Mouse (Mus musculus): ENCODE measurements around the gene Aox4. TPM values are rescaled to one million over a fixed set of nuclear protein-coding genes. Genes with fewer than 3 reads are reported as not detected.

The Aox4 gene
- total RNA-seq, 1 experiment from 2014 or later = not detected

DNA sequence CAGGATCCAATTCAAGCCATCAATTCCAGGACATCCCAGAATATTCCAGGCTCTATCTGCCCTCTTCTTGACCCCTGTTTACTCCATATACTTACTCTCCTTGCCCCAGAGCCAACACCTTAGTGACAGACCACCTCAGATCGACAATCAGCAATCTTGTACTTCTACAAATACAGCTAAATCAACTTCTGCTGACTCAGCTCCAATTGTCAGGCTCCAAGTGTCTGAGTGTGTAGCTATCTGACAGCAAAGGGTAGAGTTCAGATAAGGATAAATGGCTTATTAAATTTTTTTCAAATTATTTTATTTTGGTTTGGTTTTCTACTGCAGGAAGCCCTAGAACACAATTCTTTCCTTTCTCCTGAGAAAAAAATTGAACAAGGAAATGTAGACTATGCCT, 38.3 kb downstream of the Aox4 start:
- DNase-seq = no peak

DNA sequence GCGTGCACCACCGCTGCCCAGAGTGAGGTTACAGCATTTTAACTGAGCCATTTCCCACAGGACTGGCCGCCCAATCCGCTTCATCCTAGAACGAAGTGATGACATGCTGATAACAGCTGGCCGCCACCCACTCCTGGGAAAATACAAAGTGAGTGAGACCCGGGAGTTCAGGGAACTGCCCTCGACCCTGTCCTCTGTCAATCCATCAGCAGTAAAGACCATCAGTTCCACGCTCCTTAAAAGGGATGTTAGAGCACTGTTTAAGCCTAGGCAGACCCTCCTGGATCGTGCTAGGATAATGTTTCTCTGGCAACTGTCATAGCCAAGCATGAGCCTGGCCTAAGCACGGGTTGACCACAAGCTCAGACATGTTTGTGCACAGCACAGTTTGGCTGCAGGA, 43.3 kb downstream of the Aox4 start:
- DNase-seq = no peak

DNA sequence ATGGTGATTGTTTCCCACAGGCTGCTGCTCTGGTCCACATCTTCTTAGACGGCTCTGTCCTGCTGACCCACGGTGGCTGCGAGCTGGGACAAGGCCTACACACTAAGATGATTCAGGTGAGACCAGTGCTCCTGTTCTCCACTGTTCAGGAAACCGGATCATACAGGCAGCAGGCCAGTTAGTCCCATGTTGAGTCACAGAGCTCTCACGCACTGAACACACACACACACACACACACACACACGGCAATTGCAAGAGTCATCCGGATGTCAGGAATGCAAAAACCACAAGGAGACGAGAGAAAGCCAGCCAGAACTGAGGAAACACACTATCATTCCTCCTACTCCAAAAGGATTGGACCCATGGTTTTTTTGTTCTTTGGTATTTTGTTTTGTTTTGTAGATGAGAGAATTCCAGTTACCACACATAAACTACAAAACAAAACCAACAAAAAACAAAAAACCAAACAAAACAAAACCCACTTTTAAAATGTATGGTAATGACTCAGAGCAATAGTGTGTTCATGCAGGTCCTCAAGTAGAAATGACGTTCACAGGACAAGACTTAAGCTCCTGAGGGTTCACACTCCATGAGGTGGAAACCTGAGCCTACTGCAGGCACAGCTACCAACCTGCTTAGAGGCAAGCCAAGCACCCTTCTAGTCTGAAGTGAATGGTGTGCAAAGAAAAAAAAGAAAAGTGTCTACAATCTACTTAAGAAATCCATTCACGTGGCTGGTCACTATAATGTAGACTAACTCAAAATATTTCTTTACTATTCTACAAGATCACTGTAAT, 47.2 kb downstream of the Aox4 start:
- DNase-seq = peak; percentile 13

DNA sequence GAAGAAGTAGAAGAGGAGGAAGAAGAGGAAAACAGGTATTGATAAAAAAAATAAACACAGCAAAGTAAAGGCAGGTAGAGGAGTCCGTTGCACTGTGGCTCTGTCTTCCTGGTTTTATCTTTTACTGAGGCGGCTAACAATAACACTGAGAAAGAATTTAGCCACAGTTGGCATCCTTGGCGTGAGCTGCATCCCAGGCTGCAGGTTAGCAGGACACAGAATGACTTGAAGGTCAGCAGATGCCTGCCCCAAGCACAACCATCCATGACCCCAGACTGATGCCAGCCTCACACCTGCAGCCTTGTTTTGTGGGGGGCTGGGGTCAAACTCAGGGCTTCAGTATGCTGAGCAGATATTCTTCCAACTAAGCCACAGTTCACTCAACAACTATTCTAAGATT, 50.1 kb downstream of the Aox4 start:
- no peak for DNase-seq

DNA sequence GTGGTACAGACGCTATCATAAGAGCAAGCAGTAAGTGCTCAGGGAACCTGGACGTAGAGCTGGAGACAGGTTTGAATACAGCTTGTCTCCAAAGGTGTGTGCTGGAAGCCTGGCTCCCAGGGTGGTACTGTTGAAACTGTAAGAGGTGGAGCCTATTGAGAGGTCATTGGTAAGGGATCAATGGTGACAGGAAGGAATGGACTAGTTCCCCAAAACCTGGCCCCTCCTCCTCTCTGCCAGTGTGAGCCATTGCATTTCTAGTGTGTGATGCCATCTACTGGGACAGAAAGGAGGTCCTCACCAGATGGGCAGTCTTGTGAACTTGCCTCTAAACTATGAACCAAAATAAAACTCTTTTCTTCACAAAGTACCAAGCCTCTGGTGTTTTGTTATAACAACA, 58.0 kb downstream of the Aox4 start:
- no peak for DNase-seq

DNA sequence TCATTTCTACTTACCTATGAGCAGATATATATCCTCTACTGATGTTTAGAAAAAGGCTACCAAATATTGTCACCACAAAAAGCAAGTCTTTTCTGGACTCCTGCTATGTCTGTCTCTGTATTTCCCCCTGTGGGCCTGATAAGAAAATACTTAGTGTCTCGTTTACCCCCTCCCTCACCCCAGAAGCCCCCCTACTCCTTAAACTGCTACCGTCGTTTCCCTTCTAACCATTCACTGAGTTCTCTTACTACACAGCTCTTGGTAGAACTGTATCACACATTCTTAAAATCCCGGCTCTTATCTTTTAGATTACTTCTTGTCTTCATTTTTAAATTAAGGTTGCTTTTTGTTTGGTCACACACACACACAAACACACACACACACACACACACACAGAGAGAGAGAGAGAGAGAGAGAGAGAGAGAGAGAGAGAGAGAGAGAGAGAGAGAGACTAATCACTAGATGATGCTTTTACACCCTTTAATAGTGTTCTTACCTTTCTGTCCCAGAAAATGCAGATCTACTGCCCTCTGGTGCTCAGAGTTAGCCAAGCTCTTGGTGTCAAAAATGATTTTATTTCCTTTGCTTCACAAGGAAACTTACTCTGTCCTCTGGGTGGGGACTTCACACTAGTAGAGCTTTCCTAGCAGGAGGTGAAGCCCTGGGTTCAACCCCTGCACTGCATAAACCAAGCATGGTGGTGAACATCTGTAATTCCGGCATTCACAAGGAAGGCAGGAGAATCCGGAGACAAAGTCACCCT, 60.8 kb downstream of the Aox4 start:
- peak; percentile 12 for DNase-seq

DNA sequence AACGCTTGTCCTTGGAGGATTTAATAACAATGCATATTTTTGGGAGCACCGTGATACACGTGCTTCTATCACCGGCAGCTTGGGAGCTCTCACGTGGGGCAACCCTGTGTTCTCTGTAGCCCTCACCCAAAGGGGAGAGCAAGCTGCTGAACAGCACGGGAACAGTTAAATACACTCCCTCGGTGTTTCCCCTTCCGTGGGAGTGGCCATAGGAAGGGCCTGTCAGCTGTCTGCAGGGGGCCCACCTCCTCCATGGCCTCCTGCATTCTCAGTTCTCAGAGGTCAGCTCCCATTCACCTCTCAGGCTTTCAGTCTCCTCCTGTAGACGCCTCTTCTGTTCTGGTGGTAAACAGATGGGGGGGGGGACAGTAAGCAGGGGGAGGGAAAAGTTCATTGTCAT, 65.7 kb downstream of the Aox4 start:
- DNase-seq = no peak

DNA sequence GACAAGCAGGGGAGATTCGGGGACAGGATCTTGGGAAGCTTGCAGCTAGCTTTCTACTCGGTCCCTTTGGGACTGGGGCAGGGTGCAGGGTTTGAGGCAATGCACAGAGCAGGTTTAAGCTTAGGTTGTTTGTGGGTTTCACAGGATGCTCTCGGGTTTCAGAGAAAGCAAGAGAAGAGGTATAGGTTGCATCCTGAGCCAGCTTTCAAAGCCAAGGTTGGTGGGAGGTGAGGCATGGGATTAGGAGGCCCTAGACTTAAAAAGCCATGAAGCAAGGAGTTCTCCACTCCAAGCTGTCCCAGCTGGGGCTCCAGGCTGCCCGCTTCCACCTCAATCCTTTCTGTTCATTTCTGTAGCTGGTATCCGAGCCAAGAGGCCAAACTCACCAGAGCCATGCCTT, 67.8 kb downstream of the Aox4 start, which contains the start of gene Aox2:
TSS of gene Aox2 (plus strand) at position 301 of the 400 bp plus-strand sequence.
- no peak for DNase-seq

DNA sequence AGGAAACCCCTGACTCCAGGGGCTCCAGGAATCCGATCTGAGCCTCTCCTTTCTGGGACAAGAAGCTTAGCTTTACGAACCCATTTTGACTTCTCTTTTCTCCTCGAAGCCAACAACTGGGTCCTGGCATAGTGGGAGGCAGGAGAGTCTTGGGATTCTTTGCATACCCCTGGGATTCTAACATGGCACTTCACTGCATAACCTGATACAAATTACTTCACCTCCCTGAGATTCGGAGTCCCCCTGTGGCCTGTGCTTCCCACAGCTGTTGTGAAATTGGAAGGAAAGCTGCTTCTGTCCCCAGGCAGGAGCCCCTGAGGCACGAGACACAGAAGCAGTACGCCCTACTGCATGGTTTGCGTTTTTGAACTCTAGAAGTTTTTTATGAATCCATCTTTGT, 68.3 kb downstream of the Aox4 start:
- no peak for DNase-seq

DNA sequence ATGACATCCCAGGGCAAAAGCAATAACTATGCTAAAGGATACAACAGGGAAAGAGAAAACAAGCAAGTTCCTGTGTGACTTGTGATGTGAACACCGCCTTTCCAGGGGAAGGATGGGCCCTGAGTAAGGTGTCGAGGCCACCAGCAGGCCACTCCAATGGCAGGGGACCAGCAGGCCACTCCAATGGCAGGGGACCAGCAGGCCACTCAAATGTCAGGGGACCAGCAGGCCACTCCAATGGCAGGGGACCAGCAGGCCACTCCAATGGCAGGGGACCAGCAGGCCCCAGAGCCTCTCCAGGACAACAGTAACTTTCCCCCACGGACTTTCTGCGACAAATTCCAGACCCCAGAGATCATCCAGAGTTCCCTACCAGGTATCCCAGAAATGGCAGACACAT, 70.2 kb downstream of the Aox4 start:
- no peak for DNase-seq

DNA sequence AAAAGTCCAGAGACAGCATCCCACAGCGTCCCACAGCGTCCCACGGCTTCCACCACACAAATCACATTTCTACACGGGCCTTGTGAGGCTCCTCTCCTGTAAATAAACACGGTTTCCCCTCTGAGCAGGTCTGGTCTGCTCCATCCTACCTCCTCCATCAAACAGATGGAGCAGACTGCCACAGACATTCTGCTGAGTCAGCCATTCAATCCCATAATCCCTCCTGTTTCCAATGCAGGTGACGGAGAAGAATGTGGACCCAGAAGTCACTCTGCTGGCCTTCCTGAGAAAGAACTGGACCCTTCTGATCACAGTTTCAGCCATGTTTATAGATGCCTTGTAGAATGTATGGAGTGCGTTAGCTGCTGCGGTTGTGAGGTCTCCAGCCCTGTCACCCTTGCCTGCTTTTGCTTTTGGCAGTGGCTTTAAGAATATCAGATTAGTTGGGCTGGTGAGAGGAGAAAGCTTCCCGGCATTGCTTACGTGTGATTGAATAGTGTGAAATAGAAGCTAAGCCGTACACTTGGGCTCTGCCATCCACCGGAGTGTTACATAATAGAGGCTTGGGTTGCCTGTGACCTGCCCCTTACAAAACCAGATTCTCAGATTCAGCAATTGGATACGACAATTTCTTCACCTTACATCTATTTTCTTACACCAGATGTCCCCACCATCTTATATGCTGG, 70.9 kb downstream of the Aox4 start:
- no peak for DNase-seq

DNA sequence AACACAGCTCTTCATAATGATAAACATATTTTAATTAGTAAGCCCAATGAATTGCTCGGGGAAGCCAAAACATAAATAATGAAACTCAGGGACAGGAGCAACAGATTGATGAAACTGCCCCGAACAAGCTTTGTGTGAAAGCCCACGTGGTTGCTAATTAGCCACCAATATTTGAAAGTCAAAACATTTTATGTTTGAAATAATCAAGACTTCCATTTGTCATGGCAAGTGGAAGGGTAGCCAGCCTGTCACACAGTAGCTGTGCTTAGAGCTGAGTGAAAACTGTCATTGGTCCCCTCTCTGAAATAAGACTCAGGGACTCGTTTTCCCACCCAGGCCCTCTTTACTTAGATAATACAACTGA, 71.4 kb downstream of the Aox4 start:
- no peak for DNase-seq

DNA sequence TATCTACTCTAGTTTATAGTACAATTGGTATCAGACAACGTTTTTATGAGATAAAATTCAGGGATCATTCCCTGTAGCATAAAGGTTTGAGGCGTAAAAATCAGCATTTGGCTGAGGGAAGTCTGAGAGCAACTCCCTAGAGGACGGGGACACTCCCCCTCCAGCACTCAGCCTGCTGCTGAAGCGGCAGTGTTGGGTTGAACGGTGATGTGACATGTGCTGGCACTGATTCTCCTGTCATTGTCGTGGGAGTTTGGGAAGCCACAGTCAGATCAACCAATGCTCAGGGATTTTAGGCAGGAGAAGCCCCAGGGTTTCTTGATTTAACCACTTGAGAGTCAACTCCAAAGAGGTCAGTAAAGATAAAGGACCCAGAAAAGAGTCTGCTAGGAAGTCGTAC, 74.3 kb downstream of the Aox4 start:
- no peak for DNase-seq

DNA sequence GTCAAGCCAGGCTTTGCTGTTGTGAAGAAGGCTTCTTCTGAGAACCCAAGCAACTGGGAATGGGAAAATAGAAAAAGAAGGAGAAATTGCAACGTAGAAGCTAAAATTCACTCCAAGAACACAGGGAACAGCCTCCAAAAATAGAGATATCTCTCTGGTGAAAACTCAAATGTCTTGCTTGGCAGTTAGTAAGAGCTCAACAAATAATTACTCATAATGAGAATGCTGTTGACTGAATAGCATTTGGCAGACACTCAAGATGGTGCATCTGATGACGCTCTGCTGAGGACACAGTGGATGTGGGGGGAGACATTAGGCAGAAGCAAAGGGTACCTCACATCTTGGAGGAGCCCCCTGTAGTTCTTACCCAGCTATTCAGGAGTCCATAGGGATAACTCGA, 77.9 kb downstream of the Aox4 start:
- DNase-seq = no peak

DNA sequence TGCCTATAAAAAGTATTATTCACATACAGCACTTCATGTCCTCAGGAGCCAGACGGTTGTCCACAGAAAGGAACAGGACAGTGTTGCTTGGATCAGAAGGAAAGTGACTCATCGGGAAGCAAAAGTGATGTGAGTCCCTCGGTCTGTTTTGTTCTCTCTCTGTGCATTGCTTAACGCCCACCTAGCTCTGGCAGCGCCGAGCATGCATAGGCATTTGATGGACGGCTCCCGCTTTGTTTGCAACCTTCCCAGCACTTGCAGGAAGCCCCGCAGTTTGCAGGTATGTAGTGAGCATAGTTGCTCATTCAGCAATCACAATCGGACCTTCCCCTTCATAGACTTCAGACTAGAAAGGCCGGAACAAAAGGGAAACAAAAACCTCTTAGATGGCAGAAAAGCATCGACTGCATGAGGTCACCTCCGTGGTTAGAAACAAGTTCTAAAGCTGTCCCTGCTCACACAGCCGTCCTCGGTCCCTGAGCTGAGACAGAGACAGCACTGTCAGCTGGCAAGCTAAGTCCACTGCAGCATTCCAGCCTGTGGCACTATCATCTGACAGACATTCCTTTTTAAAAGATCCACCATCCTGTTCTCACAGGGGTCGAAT, 79.8 kb downstream of the Aox4 start:
- DNase-seq = no peak

DNA sequence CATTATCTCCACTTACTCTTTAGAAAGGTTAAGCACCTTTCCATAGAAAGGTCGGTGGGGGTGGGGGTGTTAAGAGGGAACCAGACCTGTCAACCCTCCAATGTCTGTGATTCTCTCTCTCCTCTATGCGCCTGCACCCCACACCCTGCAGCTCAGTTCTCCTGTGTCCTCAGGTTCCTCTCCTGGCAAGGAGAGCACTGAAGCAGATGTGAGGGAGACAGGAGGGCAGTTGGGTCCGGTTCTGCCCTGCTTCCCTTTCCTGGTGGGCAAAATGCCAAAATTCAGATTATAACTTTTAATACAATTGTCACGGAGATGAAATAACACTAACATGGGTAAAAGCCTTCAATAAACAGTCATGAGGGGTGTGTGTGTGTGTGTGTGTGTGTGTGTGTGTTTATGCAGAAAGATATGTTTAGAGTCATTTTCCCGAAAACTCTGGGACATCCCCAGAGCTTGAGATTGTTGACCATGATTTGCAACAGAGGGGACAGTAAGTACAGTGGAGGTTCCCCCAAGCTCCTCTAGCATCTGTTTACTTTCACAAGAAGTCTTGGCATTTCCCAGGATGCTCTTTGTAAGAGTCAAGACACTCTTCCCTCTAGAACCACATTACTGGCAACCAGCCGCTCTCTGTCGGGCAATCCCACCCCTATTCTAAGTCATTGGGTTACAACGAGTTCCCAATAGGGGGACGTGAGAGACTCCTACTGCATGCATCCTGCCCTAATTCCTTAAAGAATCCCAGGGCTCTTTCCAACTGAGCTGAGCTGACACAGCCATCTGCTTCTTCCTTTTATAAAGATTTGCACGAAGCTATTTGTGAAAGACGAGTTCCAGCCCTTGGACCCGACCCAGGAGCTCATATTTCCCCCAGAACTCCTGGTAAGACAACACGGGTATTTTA, 81.5 kb downstream of the Aox4 start:
- DNase-seq = no peak

DNA sequence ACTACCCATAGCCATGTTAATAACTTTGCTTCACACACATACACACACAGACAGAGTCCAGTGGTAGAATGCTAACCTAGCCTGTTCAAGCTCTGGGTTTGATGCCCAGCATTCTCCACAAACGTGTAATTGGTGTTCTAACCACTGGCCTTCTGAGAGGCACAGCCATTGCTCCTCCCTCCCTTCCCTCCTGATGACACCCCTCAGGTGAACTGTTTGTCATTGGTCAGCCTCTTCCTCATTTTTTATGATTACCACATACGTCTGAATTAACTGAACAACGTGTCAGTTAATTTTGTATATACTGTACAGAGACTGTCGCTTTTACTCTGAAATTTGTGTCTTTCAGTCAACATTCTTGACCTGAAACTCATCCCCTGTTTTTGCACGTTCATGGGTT, 84.5 kb downstream of the Aox4 start:
- no peak for DNase-seq

DNA sequence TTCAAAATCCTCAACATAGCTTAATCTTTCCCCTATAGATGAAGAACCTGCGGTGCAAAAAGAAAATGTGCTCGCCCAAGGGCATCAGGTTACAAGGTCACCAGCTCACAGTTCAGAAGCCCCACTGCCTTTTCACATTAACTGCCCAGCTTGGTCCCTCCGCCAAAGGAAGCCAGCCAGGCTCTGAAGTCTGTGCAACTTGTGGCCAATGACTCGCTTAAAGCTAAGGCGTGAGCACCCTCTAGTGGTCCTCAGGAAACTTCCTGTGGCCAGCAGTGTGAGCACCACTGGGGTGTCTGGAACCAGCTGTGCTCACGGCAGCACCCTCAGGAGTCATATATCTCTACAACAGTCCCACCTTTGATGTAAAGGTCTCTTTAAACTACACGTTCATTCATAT, 86.1 kb downstream of the Aox4 start:
- DNase-seq = peak; percentile 72

DNA sequence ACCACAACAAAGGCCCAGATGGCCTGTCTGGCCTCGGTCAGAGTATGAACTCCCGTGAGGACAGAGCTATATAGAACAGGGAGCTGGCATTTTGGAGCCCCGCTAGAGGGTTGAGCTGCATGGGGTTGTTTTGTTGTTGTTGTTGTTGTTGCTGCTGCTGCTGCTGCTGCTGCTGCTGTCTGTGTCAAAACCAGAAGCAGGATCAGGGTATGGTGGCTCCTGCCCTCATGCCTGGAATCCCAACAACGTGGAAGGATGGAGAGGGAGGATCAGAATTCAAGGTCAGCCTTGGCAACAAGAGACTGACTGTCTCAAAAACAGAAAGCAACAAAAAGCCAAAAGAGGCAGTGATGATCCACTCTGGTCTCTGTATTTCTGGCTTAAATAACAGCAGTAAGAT, 86.6 kb downstream of the Aox4 start:
- DNase-seq = no peak

DNA sequence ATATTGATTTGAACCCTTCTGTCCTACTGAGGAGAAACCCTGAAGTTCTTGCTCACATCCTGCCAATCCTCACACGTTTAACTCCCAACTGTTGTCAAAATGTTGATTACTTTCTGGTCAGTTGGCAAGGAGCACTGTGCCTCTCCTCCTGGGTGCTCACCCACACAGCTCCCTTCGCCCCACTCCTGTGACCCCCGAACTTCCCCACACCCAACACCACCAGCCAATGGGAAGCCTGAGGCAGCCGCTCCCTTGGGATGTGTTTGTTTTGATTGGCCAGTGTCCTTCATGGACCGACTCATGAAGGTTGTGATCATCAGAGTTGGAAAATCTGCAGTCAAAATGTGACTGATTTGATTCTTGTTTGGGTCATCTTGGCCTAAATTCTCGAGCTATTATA, 88.2 kb downstream of the Aox4 start:
- no peak for DNase-seq

DNA sequence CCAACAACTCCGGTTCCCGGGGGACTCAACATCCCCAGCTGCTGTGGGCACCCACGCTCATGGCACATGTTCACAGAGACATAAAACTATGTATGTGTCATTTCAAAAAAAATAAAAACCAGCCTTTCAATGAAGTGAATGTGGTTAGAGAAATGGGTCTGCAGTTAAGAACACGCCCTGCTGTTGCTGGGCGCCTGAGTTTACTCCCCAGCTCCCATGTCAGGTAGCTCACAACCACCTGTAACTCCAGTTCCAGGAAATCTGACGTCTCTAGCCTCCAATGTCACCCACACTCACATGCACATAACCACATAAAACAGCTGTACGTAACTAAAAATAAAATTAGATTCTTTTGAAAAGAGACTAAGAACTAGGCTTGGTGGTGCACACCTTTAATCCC, 90.9 kb downstream of the Aox4 start:
- DNase-seq = no peak

DNA sequence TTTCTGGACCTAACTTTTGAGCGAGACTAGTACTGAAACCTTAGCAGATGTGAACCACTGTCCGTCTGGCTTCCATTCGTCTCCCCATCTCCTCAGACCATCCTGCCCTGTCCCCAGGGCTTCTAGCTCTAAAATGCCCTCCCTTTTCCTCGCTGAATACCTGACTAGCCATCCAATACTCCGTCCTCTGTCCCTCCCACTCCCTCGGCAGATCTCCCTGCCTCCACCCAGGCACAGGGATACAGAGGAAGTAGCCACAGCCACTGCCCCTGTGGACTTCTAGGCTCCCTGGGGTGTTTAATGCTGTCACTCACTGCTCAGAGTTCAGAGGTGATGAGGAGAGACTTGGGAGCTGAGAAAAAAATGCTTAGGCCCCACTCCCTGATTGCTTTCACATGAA, 91.8 kb downstream of the Aox4 start:
- no peak for DNase-seq
